Mouse (Mus musculus): ENCODE results near the gene Rxfp4.
"Not testable (repeated sequence)": the region's sequence is repeated elsewhere in the genome, so short reads cannot be mapped to it uniquely, and the experiment has no call there.

Rxfp4 gene

GRCm38 (mm10) chr3:88614418-88614817 lies 38.5 kb downstream of the Rxfp4 start:
- no peak for DNase-seq (ENCODE audit: low spot score in 2 of 2)

- DNase-seq (ENCODE audit: low spot score in 2 of 2), result no peak
Measured at GRCm38 (mm10) chr3:88609066-88609465, 43.9 kb downstream of the Rxfp4 start.

- DNase-seq (ENCODE audit: low spot score in 2 of 2), result peak in 1 of 2 experiments; percentile 43
Measured at GRCm38 (mm10) chr3:88607758-88608138, 45.2 kb downstream of the Rxfp4 start.

- peak; percentile 86 to 91 for DNase-seq (ENCODE audit: low spot score in 2 of 2)
Measured at GRCm38 (mm10) chr3:88607065-88607757, 45.7 kb downstream of the Rxfp4 start.

- DNase-seq (ENCODE audit: low spot score in 2 of 2), result not testable (repeated sequence)
Measured at GRCm38 (mm10) chr3:88605666-88606065, 47.3 kb downstream of the Rxfp4 start, which contains the start of gene Arhgef2. Gene Arhgef2, plus strand, starts transcription at chr3:88605966.

- DNase-seq (ENCODE audit: low spot score in 2 of 2), result no peak
Measured at GRCm38 (mm10) chr3:88604863-88605262, 48.1 kb downstream of the Rxfp4 start.

- peak in 1 of 2 experiments; percentile 51 for DNase-seq (ENCODE audit: low spot score in 2 of 2)
Measured at GRCm38 (mm10) chr3:88603714-88604161, 49.2 kb downstream of the Rxfp4 start.

GRCm38 (mm10) chr3:88602466-88602865 lies 50.5 kb downstream of the Rxfp4 start:
- no peak for DNase-seq (ENCODE audit: low spot score in 2 of 2)
